Mouse (Mus musculus) spleen, postnatal 36 days (tissue): ENCODE data around the gene Tbce.

Experiments
- DNase-seq, 2 experiments: peaks; one replicate each; pipeline ENCODE4 v3.0.0; 2022; ENCODE audit warnings: low spot score in 2 of 2, mixed read lengths in 1 of 2

The Tbce gene

DNA sequence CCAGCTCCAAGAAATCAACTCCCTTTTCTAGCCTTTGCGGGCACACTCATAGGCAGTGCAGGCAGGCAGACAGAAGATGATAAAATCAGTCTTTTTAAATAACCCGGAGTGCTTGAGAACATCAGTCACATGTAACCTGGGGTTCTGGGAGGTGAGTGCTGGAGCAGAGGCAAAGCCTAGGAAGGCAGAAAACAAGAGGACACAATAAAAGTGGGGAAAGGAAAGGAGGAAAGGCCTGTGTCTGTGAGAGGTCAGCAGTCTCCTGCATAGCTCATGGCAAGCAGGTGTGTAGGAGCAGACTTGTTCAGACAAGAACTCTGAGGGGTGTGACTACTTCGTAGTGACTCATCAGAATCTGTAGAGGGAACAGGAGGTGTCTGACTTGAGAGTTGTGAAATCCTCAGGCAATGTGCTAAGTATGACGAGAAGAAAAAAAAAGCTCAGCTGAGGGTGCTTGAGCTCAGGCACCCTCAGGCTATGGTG, 70.8 kb downstream of the Tbce start:
- DNase-seq = peak in 1 of 2 experiments; percentile 13

DNA sequence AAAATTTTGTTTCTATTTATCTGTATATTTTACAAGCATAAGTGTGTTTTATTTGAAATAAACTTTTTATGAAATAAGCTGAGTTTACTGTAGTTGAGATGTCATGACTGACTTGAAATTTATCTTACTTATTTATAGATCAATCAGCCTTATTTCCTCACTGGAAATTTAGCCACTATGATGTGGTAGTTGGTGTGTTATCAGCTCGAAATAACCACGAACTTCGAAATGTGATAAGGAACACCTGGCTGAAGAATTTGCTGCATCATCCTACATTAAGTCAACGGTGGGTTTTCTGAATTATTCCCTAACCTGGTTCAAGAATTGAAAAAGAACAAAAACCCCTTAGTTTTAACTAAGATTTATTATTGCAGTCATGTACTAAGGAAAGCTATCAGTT, 73.3 kb downstream of the Tbce start:
- no peak for DNase-seq

DNA sequence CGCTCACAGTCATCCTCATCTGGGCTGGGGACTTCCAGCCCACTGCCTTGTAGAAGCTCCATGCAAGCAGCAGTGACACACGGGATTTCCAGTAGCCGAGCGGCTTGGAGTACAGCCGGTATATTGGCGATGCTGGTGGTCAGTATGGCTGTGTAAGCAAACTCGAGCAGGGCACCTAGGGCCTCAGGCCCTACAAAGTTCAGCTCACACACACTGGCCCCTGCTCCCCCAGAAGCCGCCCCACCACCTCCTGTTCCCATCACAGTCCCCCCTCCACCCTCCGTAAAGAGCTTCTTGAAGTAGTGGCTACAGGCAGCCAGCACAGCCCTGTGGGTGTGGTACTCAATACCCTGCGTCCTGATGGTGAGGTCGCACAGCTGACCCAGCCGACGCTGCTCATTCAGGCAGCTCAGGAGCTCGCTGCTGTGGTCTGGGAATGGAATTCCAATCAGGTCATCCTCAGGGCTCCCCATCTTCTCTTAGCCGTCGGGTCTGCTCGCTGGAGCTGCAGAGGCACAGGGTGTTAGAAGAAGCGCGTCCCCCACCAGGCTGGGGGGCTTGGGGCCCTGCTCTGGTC, 74.0 kb downstream of the Tbce start:
- DNase-seq = no peak

DNA sequence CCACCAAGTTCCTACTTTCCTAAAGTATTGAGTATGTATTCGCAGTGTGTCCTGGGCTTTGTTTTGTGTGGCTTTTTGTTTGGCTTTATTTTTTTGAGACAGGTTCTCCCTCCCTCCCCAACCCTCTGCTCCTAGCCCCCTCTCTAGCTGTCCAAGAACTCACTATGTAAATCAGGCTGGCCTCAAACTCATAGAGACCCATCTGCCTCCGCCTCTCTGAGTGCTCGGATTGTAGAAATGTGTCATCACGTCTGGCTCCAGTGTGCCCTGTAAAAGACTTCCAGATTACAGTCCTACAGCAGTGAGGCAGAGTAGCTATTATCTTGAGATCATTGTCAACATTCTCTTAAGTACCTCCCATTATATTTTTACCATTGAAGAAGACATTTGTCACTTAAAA, 78.4 kb downstream of the Tbce start:
- DNase-seq = no peak

DNA sequence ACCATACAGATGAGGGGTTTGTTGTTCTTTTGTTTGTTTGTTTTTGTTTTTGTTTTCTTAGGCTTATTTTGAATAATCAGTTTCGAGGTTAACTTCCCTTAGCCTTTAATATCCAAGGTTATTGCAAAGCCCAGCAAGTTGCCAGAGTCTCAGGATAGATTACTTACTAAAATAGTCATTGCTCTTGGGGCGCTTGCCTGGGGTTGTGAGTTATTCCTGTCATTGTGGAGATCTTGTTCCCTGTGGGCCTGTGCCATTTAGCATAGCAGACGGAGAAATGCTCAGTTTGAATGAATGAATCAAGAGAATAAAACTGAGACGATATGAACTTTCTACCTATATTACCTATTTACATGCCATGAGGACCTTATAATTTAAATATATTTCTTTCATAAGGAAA, 79.2 kb downstream of the Tbce start:
- DNase-seq = no peak

DNA sequence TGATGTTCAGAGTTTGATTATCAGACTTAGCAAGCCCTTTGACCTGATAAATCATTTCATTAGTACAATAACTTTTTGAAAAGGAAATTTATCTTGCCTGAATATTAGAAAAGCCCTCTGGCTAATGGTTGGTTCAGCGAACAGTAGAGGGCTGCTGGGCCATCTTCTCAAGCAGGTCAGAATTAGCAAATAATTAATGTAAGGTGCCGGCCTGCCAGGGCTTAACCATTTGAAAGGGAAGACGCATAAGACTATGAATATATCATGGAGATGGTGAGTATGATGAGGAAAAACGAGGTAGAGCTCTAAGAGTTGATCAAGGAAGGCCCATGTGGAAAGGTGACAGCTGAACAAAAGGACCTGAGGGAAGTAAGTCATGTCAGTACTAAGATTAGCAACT, 82.8 kb downstream of the Tbce start:
- DNase-seq = no peak

DNA sequence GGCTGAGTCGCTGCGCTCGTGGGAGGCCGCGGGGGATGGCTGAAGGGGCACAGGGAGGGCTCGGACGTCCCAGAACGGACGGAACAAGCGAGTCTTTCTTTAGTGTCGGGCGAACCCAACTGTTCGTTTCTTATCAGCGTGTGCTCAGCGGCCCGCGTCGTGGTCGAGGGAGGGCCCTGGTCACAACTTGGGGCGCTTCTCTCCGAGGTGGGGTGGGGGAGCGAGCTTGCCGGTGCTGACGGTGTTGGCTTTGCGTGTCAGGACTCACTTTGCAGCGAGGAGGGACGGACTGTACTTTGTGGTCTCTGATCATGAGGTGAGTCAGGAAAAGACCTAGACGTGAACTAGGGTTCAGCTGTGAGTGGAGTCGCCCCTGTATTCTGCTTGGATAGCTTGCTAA, 84.5 kb downstream of the Tbce start:
- peak; percentile 45 to 49 for DNase-seq

DNA sequence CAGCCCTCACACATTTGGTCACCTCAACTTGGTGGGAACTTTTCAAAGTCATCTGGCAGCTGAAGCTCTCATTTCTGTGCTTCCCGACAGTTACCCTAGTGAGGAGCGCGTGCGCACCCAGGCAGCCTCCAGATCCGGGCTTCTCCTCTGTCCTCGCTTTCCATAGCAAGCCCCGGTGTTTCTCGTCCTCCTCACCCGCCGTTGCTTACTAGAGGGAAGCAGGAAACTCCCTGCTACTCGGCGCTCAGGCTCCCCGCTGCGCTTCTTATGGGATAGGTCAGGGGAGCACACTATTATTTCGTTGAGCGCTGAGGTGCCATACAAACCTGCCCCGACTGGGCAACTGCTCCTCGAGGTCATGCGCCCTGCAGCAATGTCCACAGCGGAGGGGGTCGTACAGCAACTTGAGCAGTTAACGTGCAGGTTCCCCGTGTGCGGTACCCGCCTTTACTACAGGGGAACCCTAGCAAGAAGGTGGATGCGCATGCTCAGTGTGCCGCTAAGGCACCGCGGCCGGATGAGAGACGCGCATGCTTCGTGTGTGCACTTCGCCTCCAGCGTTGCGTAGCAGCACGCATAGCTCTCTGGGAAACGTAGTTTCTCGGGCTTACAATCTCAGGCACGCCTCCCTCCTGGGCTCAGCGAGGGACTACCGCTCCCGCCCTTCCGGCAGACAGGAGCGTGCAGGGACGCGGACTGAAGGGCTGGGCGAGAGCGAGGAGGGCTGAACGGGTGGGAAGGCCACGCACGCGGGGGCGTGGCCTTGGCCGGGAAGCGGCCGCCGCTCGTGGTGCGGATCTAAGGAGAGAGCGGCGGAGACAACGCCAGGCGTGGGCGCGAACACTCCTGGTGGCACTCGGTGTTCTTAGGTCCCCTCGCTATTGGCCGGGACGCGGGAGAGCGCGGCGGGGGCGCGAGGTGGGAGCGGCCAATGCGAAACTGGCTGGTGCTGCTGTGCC, 85.3 kb downstream of the Tbce start, which contains the start of gene B3galnt2:
Gene B3galnt2, plus strand, starts transcription at position 596 of the 959 bp plus-strand sequence.
- peak; percentile 99 for DNase-seq
